Mouse (Mus musculus) hindbrain, embryonic 14.5 days (tissue): ENCODE results near the gene E130218I03Rik. TPM values are rescaled to one million over a fixed set of nuclear protein-coding genes. Genes with fewer than 3 reads are reported as not detected.
A peak's percentile ranks its signal among the peaks of the same experiment; 100 is the strongest.

Experiments used
- ATAC-seq: fragments of 200-750 bp; cut with Nextera tagmentation; 2 replicates; pipeline ENCODE4 v1.8.0; 2017; ENCODE audit warnings: moderate number of reproducible peaks, mild to moderate bottlenecking, moderate TSS enrichment, moderate library complexity; ENCODE audit not compliant: low FRiP score
- DNase-seq: peaks from one replicate; pipeline ENCODE4 v3.0.0-alpha.2; 2015; ENCODE audit warnings: low spot score
- H3K27ac ChIP-seq: fragments of 300-500 bp; sonication (generic); 2 replicates; pipeline ENCODE4 v1.5.1; 2014; ENCODE audit warnings: mild to moderate bottlenecking, moderate library complexity
- H3K27me3 ChIP-seq: fragments of 300-500 bp; sonication (generic); 2 replicates; pipeline ENCODE4 v1.6.1; 2014; ENCODE audit warnings: mild to moderate bottlenecking, low read length, mixed read lengths; ENCODE audit not compliant: control insufficient read depth, insufficient read depth
- H3K36me3 ChIP-seq: fragments of 300-500 bp; sonication (generic); replicated peaks from 2 replicates; pipeline ENCODE4 v1.6.1; 2014; ENCODE audit not compliant: control insufficient read depth, insufficient read depth
- H3K4me1 ChIP-seq: fragments of 300-500 bp; sonication (generic); replicated peaks from 2 replicates; pipeline ENCODE4 v1.6.1; 2014; ENCODE audit warnings: antibody characterized with exemption, low read length, mixed read lengths; ENCODE audit not compliant: control insufficient read depth, insufficient read depth
- H3K4me2 ChIP-seq: fragments of 300-500 bp; sonication (generic); replicated peaks from 2 replicates; pipeline ENCODE4 v1.6.1; 2014; ENCODE audit warnings: mild to moderate bottlenecking, moderate library complexity
- H3K4me3 ChIP-seq: fragments of 300-500 bp; sonication (generic); replicated peaks from 2 replicates; pipeline ENCODE4 v1.5.1; 2014; ENCODE audit warnings: mild to moderate bottlenecking, low read length
- H3K9ac ChIP-seq: fragments of 300-500 bp; sonication (generic); 2 replicates; pipeline ENCODE4 v1.6.1; 2014
- H3K9me3 ChIP-seq: fragments of 300-500 bp; sonication (generic); 2 replicates; pipeline ENCODE4 v1.6.1; 2016; ENCODE audit warnings: low read length; ENCODE audit not compliant: control insufficient read depth
- WGBS: fragments of 180-500 bp; shearing (Covaris S2); extraction: QIAGEN DNeasy Blood & Tissue Kit; methylation state at CpG from one replicate; pipeline ENCODE4 v1.1.7; 2014; 5-methylcytosine and 5-hydroxymethylcytosine counted together
- polyA plus RNA-seq: library from polyadenylated mRNA; unstranded; fragments of >200 nt; fragmentation: Nextera tagmentation; extraction: Ambion mirVana; gene quantifications from 2 replicates; pipeline ENCODE4 v1.2.1, GENCODE M21; 2014

E130218I03Rik gene
- polyA plus RNA-seq, 1 experiment from 2014 or later, result 0.32 TPM

DNA sequence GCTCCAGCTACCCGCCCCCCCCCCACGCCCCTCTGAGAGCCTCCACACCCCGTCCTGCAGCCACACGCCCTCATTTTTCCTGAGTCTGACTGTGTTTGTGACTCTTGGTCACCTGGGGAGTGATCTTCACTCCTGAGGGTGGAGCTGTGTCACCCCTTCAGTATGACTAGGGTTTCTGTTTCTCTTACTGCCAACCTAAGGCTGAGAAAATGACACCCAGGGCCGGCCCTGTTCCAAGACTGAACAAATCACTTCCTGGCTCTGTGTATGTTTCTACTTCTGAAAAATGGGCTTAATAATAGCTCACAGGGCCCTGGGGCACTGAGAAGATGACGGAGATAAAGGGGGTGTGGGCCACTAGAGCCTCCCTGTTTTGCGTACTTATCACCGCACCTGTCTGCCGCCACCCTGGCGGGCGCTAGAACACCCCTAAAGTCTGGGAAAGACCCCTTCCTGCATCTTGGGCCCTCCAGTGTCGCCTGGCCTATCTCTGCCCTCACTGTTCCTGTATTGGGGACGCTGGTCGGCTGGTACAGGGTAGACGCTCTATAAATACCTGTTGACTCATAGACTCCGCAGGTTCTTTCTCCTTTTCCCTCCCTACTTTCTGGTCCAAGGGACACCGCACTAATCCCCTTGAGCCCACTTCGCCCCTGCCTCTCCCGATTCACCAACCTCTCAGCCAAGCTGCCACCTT is 5.7 kb upstream of the E130218I03Rik start:
- Histone ChIP-seq H3K27me3 (peaks cover 18% of the 10 kb centered on the region), H3K4me2 (peak overlapping the region; percentile 28; the same call in 1 of the 2 replicates), H3K9me3 (no peaks in the 10 kb centered on the region), H3K4me3 (no peak overlapping the region), H3K36me3 (no peaks in the 10 kb centered on the region), H3K9ac (no peak overlapping the region), H3K4me1 (0 out of 2 replicates have a peak, but pooled peaks cover 6% of the 10 kb centered on the region), H3K27ac (no peak overlapping the region)
- DNase-seq (no peak), ATAC-seq (no peak)
- 27% methylated on average over 19 of the region's 19 CpGs for WGBS

DNA sequence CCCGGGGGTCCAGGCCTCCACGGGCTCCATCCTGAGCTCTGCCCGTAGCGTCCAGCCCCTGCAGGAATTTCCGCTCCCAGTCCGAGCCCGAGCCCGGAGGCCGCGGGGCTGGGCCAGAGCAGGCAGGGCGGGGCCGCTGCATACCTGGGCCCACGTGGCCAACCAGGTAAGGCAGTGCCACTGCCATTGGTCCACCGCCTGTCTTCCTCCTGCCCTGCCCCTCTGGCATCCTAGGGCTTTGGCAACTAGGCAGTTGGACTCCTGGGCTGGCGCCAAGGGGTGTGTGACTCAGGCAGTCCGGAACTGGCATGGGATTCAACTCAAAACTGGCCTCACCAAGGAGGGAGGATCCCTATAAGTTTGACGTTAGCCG is 5.2 kb upstream of the E130218I03Rik start, which contains the start of gene Cnksr1:
Gene Cnksr1, minus strand, starts transcription at position 121 of the 373 bp plus-strand sequence.
- H3K4me2 ChIP-seq, result peak within 1 kb of the TSS; percentile 28
- H3K9ac ChIP-seq, result no peak within 1 kb of the TSS
- DNase-seq, result no peak
- ATAC-seq, result no peak
- WGBS, result 2% methylated on average over 18 of the region's 18 CpGs
- H3K36me3 ChIP-seq, result no peaks in the 10 kb centered on the region
- 0 out of 2 replicates have a peak, but pooled peaks cover 6% of the 10 kb centered on the region for H3K4me1 ChIP-seq
- H3K4me3 ChIP-seq, result no peak within 1 kb of the TSS
- no peaks in the 10 kb centered on the region for H3K9me3 ChIP-seq
- H3K27me3 ChIP-seq, result peaks cover 18% of the 10 kb centered on the region
- H3K27ac ChIP-seq, result no peak within 1 kb of the TSS

DNA sequence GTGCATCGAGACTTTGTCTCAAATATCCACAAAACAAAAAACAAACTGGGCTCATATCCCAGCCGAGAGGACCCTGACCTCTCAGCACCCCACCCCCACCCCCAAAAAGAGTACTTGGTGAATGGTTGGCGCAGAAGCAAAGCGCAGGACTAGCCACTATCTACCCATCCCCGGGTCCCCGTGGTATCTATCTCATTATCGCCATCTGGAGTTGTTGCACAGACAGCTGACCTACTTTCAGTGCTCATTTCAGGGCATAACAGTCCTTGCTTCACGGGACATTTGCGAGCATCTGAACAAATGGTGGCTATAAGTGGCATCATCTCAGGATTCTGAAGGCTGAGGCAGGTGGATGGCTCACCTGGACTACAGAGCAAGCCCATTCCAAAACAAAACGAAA is 4.8 kb upstream of the E130218I03Rik start:
- DNase-seq (no peak), ATAC-seq (no peak)
- H3K9ac ChIP-seq, result no peak overlapping the region
- no peaks in the 10 kb centered on the region for H3K9me3 ChIP-seq
- 13% methylated on average over 10 of the region's 10 CpGs for WGBS
- H3K27ac ChIP-seq, result no peak overlapping the region
- no peak overlapping the region for H3K4me3 ChIP-seq
- peaks cover 18% of the 10 kb centered on the region for H3K27me3 ChIP-seq
- no peaks in the 10 kb centered on the region for H3K36me3 ChIP-seq
- 0 out of 2 replicates have a peak, but pooled peaks cover 6% of the 10 kb centered on the region for H3K4me1 ChIP-seq
- peak overlapping the region; percentile 28; the same call in 1 of the 2 replicates for H3K4me2 ChIP-seq

DNA sequence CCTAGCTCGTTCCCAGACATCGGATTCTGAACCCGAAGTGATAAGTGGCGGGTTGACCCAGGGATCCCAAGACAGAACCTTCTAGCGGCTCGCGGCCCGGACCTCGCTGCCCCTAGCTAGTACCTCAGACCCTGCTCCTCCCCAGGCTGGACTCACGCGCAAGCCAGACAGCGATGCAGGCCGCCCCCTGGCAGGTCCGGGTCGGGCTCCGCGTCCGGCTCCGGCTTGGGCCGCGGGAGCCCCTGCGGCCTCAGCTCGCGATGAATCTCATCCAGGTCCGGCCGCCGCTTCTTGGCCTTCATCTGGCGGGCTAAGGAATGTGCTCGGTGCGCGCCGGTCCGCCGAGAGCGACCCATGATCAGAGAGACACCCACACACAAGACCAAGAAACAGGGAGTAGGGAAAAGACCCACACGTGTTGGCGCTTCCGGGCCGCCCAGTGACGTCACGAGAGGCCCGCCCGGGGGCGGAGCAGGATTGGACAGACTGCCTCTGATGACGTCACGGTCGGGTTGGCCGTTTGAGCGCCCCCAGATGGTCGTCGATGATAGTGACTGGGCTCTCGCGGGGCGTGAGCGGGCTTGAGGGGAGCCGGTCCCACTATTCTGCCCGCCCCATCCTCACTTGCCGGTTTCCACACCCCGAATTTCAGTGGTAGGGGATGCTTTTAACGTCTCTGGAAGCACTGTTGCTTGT is 1.8 kb downstream of the E130218I03Rik start, which contains the start of gene Zfp593:
Gene Zfp593, minus strand, starts transcription at position 445 of the 696 bp plus-strand sequence.
- Histone ChIP-seq H3K36me3 (no peaks in the 10 kb centered on the region), H3K4me1 (peaks cover 27% of the 10 kb centered on the region), H3K9ac (peak within 1 kb of the TSS; percentile 83), H3K9me3 (no peaks in the 10 kb centered on the region), H3K27me3 (peaks cover 26% of the 10 kb centered on the region), H3K4me2 (peak within 1 kb of the TSS; percentile 98), H3K4me3 (peak within 1 kb of the TSS; percentile 85), H3K27ac (0 out of 2 replicates have a peak within 1 kb of the TSS, but pooled peaks have one; percentile 11)
- ATAC-seq (peak; percentile 82), DNase-seq (peak; percentile 97)
- WGBS, result 0% methylated on average over 60 of the region's 60 CpGs

DNA sequence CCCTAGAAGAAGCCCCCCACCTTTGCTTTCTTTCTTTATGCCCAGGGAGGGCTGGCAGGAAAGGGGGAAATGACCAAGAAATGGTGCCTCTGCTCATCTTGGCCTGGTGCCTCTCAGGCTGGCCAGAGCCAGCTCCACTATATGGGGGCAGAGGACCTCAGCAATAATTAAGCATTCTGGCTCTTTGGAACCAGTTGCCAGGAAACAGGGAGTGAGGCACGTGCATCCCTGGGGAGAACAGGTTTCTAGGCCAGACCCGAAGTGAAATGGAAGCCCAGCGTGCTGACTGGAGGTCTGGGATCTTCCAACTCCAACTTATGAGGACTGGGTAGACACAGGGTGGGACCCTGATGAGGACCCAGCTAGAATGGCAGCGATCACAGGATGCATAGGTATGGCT is 2.8 kb downstream of the E130218I03Rik start:
- 21% methylated on average over 4 of the region's 4 CpGs for WGBS
- H3K36me3 ChIP-seq, result no peaks in the 10 kb centered on the region
- peaks cover 35% of the 10 kb centered on the region for H3K4me1 ChIP-seq
- H3K27ac ChIP-seq, result no peak overlapping the region
- peak overlapping the region; percentile 98 for H3K4me2 ChIP-seq
- H3K9ac ChIP-seq, result no peak overlapping the region
- peaks cover 36% of the 10 kb centered on the region for H3K27me3 ChIP-seq
- peak; percentile 57 for DNase-seq
- ATAC-seq, result peak; percentile 18; the same call in 1 of the 2 replicates
- no peak overlapping the region for H3K4me3 ChIP-seq
- H3K9me3 ChIP-seq, result no peaks in the 10 kb centered on the region

DNA sequence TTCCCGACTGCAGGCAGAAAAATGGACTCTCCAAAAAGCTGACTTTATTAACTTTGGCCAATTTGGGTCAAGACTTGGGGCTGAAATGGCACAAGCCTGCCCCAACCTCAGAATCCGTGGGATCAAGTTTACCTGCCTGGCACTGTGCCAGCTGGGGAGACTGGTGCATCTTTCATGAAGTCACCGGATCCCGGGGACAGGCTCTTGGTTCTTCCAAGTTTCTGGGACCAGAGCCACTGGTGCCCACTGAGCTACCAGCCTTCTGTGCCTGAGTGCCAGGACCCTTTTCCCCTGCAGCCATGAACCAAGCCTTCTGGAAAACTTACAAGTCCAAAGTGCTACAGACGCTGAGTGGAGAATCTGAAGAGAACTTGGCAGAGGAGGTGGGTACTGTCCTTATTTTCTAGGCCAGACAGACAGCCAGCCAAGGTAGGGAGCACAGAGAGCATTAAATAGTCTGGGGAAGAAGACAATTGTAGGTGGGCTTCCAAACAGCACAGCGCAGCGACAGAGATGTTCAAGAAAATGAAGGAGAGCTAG is 3.3 kb downstream of the E130218I03Rik start, which contains the start of gene Gm30191:
Gene Gm30191, plus strand, starts transcription at position 217 of the 540 bp plus-strand sequence.
- no peaks in the 10 kb centered on the region for H3K36me3 ChIP-seq
- ATAC-seq (no peak), DNase-seq (no peak)
- no peak within 1 kb of the TSS for H3K27ac ChIP-seq
- WGBS, result 64% methylated on average over 7 of the region's 7 CpGs
- H3K4me1 ChIP-seq, result peaks cover 39% of the 10 kb centered on the region
- H3K27me3 ChIP-seq, result peaks cover 41% of the 10 kb centered on the region
- peak within 1 kb of the TSS; percentile 85 for H3K4me3 ChIP-seq
- H3K9me3 ChIP-seq, result no peaks in the 10 kb centered on the region
- peak within 1 kb of the TSS; percentile 83 for H3K9ac ChIP-seq
- peak within 1 kb of the TSS; percentile 98 for H3K4me2 ChIP-seq

DNA sequence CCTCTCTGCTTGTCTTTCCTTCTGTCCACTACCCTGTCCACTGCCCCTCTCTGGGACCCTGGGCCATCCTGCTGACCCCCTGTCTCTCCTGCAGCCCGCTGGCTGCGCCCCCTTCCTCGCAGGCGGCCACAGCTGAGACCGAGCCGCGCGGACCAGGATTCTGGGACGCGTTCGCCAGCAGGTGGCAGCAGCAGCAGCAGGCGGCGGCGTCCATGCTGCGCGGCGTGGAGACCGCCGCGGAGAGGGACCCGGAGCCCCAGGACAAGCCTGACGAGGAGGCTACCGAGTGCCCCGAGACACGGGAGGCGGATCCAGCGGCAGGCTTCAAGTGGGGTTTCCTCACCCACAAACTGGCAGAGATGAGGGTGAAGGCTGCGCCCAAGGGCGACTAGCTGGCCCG is 6.2 kb downstream of the E130218I03Rik start:
- peaks cover 69% of the 10 kb centered on the region for H3K27me3 ChIP-seq

DNA sequence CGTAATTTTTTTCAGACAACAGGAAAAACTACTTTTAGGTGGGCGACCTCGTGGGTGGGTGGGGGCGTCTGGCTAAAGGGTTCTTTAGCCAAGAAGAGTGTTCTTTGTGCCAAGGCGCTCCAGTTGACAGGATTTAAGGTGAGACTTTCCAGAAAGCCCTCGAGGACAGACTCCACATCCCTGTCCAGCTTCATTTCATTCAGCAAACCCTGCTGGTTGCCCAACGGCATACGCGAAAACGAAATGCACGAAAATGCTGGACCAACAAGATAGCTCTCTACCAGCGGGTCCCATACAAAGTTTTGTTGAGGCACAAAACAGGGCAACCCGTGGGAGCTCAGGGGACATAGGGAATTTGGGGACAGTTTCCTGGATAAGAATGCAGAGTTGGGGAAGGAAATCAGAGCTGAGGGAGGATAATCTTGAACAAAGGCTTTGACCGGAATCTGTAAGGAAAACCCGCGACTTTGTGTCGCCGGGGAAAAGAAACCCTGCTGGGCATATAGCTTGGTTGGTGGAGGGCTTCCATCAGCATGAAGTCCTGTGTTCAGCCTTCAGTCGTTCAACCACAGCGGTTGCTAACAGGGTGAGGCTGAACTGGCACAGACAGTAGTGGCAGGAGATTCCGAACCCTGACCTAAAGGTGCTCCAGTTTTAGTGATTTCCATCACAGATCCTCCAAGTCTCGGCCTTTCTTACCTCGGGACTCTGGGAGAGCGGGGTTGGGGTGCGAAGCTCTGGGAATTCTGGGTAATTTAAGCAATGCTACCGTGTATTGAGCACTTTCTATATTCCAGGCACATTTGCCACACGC is 6.9 kb downstream of the E130218I03Rik start:
- Histone ChIP-seq H3K4me2 (peak overlapping the region; percentile 88), H3K9ac (peak overlapping the region; percentile 80), H3K27me3 (peaks cover 73% of the 10 kb centered on the region), H3K27ac (0 out of 2 replicates have a peak overlapping the region, but pooled peaks have one; percentile 88), H3K4me1 (peaks cover 37% of the 10 kb centered on the region), H3K4me3 (peak overlapping the region; percentile 61), H3K9me3 (no peaks in the 10 kb centered on the region), H3K36me3 (no peaks in the 10 kb centered on the region)
- WGBS, result 5% methylated on average over 27 of the region's 27 CpGs
- ATAC-seq, result no peak
- no peak for DNase-seq

More for the DNA sequence above, 6.2 kb downstream of the E130218I03Rik start:
- Histone ChIP-seq H3K4me3 (peak overlapping the region; percentile 61), H3K36me3 (no peaks in the 10 kb centered on the region), H3K4me1 (peaks cover 40% of the 10 kb centered on the region), H3K4me2 (peak overlapping the region; percentile 88), H3K9me3 (no peaks in the 10 kb centered on the region), H3K27ac (no peak overlapping the region), H3K9ac (peak overlapping the region; percentile 80)
- ATAC-seq, result peak; percentile 49; the same call in 1 of the 2 replicates
- DNase-seq, result peak; percentile 79
- WGBS, result 1% methylated on average over 30 of the region's 30 CpGs
